Mouse (Mus musculus): ENCODE results near the gene Pfdn5. TPM values are rescaled to one million over a fixed set of nuclear protein-coding genes. Genes with fewer than 3 reads are reported as not detected.

Gene Pfdn5
- 259 and 280 TPM in 2 replicates for total RNA-seq (2023)

GRCm38 (mm10) chr15:102326022-102326576 lies at the start of gene Pfdn5:
TSS of gene Pfdn5 (plus strand) at chr15:102326116.

GRCm38 (mm10) chr15:102279092-102279782 lies 46.7 kb upstream of the Pfdn5 start, which contains the start of gene Mfsd5:
TSS of gene Mfsd5 (plus strand) at chr15:102279454.

GRCm38 (mm10) chr15:102295633-102296367 lies 30.1 kb upstream of the Pfdn5 start, which contains the start of gene Espl1:
TSS of gene Espl1 (plus strand) at chr15:102296266.

GRCm38 (mm10) chr15:102331610-102332015 lies 5.7 kb downstream of the Pfdn5 start, which contains the start of gene Myg1:
TSS of gene Myg1 (plus strand) at chr15:102331709.

GRCm38 (mm10) chr15:102350138-102350941 lies 24.4 kb downstream of the Pfdn5 start, which contains the start of gene Aaas:
TSS of gene Aaas (minus strand) at chr15:102350771.

GRCm38 (mm10) chr15:102366733-102367344 lies 40.9 kb downstream of the Pfdn5 start, which contains the start of gene Sp7:
TSS of gene Sp7 (minus strand) at chr15:102367182.

Other genes starting within 250 kb of the Pfdn5 start
- 0.98 and 4.1 TPM in 2 replicates for gene Tns2, start 225.7 kb upstream of the Pfdn5 start, total RNA-seq (2023)
- 30.6 and 44.9 TPM in 2 replicates for gene Spryd3, start 189.9 kb upstream of the Pfdn5 start, total RNA-seq (2023)
- 0.48 TPM in 1 of 2 replicates, not detected in the other for gene Igfbp6, start 181.8 kb upstream of the Pfdn5 start, total RNA-seq (2023)
- gene Soat2, start 175.6 kb upstream of the Pfdn5 start, total RNA-seq (2023): 2.3 and 2.9 TPM in 2 replicates
- gene Zfp740, start 122.9 kb upstream of the Pfdn5 start, total RNA-seq (2023): 75.2 and 102 TPM in 2 replicates
- gene Csad, start 121.4 kb upstream of the Pfdn5 start, total RNA-seq (2023): 21.5 and 30.3 TPM in 2 replicates
- gene Itgb7, start 94.2 kb upstream of the Pfdn5 start, total RNA-seq (2023): 198 and 201 TPM in 2 replicates
- gene Rarg, start 68.6 kb upstream of the Pfdn5 start, total RNA-seq (2023): 32.5 and 34.1 TPM in 2 replicates
- not detected in 2 replicates for gene Gm9918, start 55.6 kb upstream of the Pfdn5 start, total RNA-seq (2023)
- 31.4 and 34.2 TPM in 2 replicates for gene Mfsd5, start 46.7 kb upstream of the Pfdn5 start, total RNA-seq (2023)
- 31.1 and 43.9 TPM in 2 replicates for gene Espl1, start 29.9 kb upstream of the Pfdn5 start, total RNA-seq (2023)
- 31.4 and 36.0 TPM in 2 replicates for gene Myg1, start 5.6 kb downstream of the Pfdn5 start, total RNA-seq (2023)
- gene Aaas, start 24.7 kb downstream of the Pfdn5 start, total RNA-seq (2023): 16.5 and 25.4 TPM in 2 replicates
- 0.27 TPM in 1 of 2 replicates, not detected in the other for gene Sp7, start 41.1 kb downstream of the Pfdn5 start, total RNA-seq (2023)
- gene Sp1, start 80.0 kb downstream of the Pfdn5 start, total RNA-seq (2023): 125 and 138 TPM in 2 replicates
- 0.48 TPM in 1 of 2 replicates, not detected in the other for gene Amhr2, start 119.3 kb downstream of the Pfdn5 start, total RNA-seq (2023)
- gene Prr13, start 132.9 kb downstream of the Pfdn5 start, total RNA-seq (2023): 422 and 441 TPM in 2 replicates
- gene Pcbp2, start 144.4 kb downstream of the Pfdn5 start, total RNA-seq (2023): 501 and 530 TPM in 2 replicates
- gene Gm10337, start 177.6 kb downstream of the Pfdn5 start, total RNA-seq (2023): 11.3 TPM in 1 of 2 replicates, not detected in the other
- 0.22 and 0.23 TPM in 2 replicates for gene Map3k12, start 190.9 kb downstream of the Pfdn5 start, total RNA-seq (2023)
- gene Tarbp2, start 192.1 kb downstream of the Pfdn5 start, total RNA-seq (2023): 12.6 and 21.3 TPM in 2 replicates
- gene Npff, start 198.8 kb downstream of the Pfdn5 start, total RNA-seq (2023): 3.7 and 6.9 TPM in 2 replicates

Measured in neutrophil, adult 65 days (primary cell).